Mouse (Mus musculus) CH12.LX (cell line): Measurements from ENCODE around the gene Spc25. TPM values are rescaled to one million over a fixed set of nuclear protein-coding genes. Genes with fewer than 3 reads are reported as not detected.

Source experiments
- DNase-seq: peaks from one replicate; pipeline ENCODE4 v3.0.0-alpha.2; 2013; ENCODE audit errors: extremely low read depth
- H3K27ac ChIP-seq: 2 replicates; pipeline ENCODE4 v1.5.1; 2012; ENCODE audit warnings: low read depth, mild to moderate bottlenecking, control low read depth, moderate library complexity; ENCODE audit not compliant: insufficient read depth
- H3K27me3 ChIP-seq: replicated peaks from 2 replicates; pipeline ENCODE3; 2012; ENCODE audit warnings: inconsistent platforms
- H3K36me3 ChIP-seq, 2 experiments: replicated peaks in 1 of 2; 2 replicates each; pipeline versions ENCODE3 to v1.6.1; 2012; ENCODE audit warnings: inconsistent platforms in 1 of 2, low read length in 1 of 2, mild to moderate bottlenecking in 1 of 2, mixed read lengths in 1 of 2, moderate library complexity in 1 of 2; ENCODE audit not compliant: control insufficient read depth in 1 of 2, insufficient read depth in 1 of 2
- H3K4me1 ChIP-seq, 2 experiments: 2 replicates each; pipeline ENCODE4 v1.6.1; 2012; ENCODE audit warnings: inconsistent platforms in 1 of 2, moderate library complexity in 1 of 2; ENCODE audit not compliant: insufficient read depth in 2 of 2, control insufficient read depth in 1 of 2
- H3K4me2 ChIP-seq: 2 replicates; pipeline ENCODE4 v1.6.1; 2012; ENCODE audit warnings: low read depth, mild to moderate bottlenecking, control low read depth; ENCODE audit not compliant: poor library complexity, insufficient read depth, severe bottlenecking
- H3K4me3 ChIP-seq, 3 experiments: fragments of 150-350 bp in 1 of 3; sonication (generic) in 1 of 3; replicated peaks in 1 of 3; 2 replicates each; pipeline versions ENCODE3 to v1.5.1; 2011 to 2012; ENCODE audit warnings: low read depth in 2 of 3, low read length in 2 of 3, mild to moderate bottlenecking in 2 of 3, moderate library complexity in 2 of 3, control low read depth in 1 of 3, improper control_type of control experiment in 1 of 3, inconsistent platforms in 1 of 3, mixed read lengths in 1 of 3; ENCODE audit not compliant: poor library complexity in 1 of 3
- H3K79me2 ChIP-seq: replicated peaks from 2 replicates; pipeline ENCODE4 v1.6.1; 2012; ENCODE audit warnings: mild to moderate bottlenecking, moderate library complexity; ENCODE audit not compliant: control insufficient read depth, poor library complexity, insufficient read depth, severe bottlenecking; ENCODE audit errors: extremely low read depth
- H3K9ac ChIP-seq: 2 replicates; pipeline ENCODE4 v1.6.1; 2012; ENCODE audit warnings: low read depth, mild to moderate bottlenecking, control low read depth, moderate library complexity; ENCODE audit not compliant: insufficient read depth
- H3K9me3 ChIP-seq: replicated peaks from 2 replicates; pipeline ENCODE3; 2012; ENCODE audit warnings: low read length, inconsistent platforms, mixed read lengths
- E2F4 ChIP-seq: IDR thresholded peaks from 2 replicates; pipeline ENCODE4 v1.6.1; 2011; ENCODE audit warnings: low read depth, low read length, improper control_type of control experiment; ENCODE audit not compliant: insufficient replicate concordance
- ELF1 ChIP-seq: IDR thresholded peaks from 2 replicates; pipeline ENCODE4 v1.6.1; 2014; ENCODE audit warnings: low read depth, mild to moderate bottlenecking, inconsistent platforms, low read length, improper control_type of control experiment
- EP300 ChIP-seq: IDR thresholded peaks from 2 replicates; pipeline ENCODE4 v1.6.1; 2011; ENCODE audit warnings: low read length, improper control_type of control experiment
- ETS1 ChIP-seq: conservative IDR thresholded peaks from 2 replicates; pipeline ENCODE4 v1.6.1; 2012; ENCODE audit warnings: low read depth, mild to moderate bottlenecking, inconsistent platforms, low read length, improper control_type of control experiment, moderate library complexity
- JUND ChIP-seq: conservative IDR thresholded peaks from 2 replicates; pipeline ENCODE4 v1.6.1; 2011; ENCODE audit warnings: low read depth, low read length, improper control_type of control experiment
- KAT2A ChIP-seq: IDR thresholded peaks from 2 replicates; pipeline ENCODE4 v1.6.1; 2012; ENCODE audit warnings: low read length, improper control_type of control experiment, inconsistent platforms; ENCODE audit not compliant: insufficient replicate concordance
- MAFK ChIP-seq: IDR thresholded peaks from 2 replicates; pipeline ENCODE4 v1.6.1; 2011; ENCODE audit warnings: low read length, improper control_type of control experiment; ENCODE audit not compliant: insufficient replicate concordance
- MAZ ChIP-seq: IDR thresholded peaks from 2 replicates; pipeline ENCODE4 v1.6.1; 2012; ENCODE audit warnings: low read depth, mild to moderate bottlenecking, inconsistent platforms, low read length, improper control_type of control experiment, moderate library complexity
- MEF2A ChIP-seq: IDR thresholded peaks from 2 replicates; pipeline ENCODE4 v1.6.1; 2014; ENCODE audit warnings: low read depth, mild to moderate bottlenecking, inconsistent platforms, low read length, improper control_type of control experiment, borderline replicate concordance
- MXI1 ChIP-seq: IDR thresholded peaks from 2 replicates; pipeline ENCODE4 v1.6.1; 2011; ENCODE audit warnings: mild to moderate bottlenecking, low read depth, low read length, improper control_type of control experiment
- MYC ChIP-seq: IDR thresholded peaks from 2 replicates; pipeline ENCODE4 v1.6.1; 2011; ENCODE audit warnings: low read depth, mild to moderate bottlenecking, improper control_type of control experiment, low read length
- NELFE ChIP-seq: IDR thresholded peaks from 2 replicates; pipeline ENCODE4 v1.6.1; 2011; ENCODE audit warnings: low read depth, low read length, improper control_type of control experiment
- PAX5 ChIP-seq: IDR thresholded peaks from 2 replicates; pipeline ENCODE4 v1.6.1; 2012; ENCODE audit warnings: low read length, inconsistent platforms, mixed read lengths
- RAD21 ChIP-seq: IDR thresholded peaks from 2 replicates; pipeline ENCODE4 v1.6.1; 2011; ENCODE audit warnings: low read depth, mild to moderate bottlenecking, low read length, improper control_type of control experiment, moderate library complexity
- RCOR1 ChIP-seq: conservative IDR thresholded peaks from 2 replicates; pipeline ENCODE4 v1.6.1; 2012; ENCODE audit warnings: low read depth, mild to moderate bottlenecking, inconsistent platforms, low read length, improper control_type of control experiment
- SIN3A ChIP-seq: IDR thresholded peaks from 2 replicates; pipeline ENCODE4 v1.6.1; 2012; ENCODE audit warnings: low read length, improper control_type of control experiment, inconsistent platforms
- UBTF ChIP-seq: IDR thresholded peaks from 2 replicates; pipeline ENCODE4 v1.6.1; 2012; ENCODE audit warnings: low read depth, mild to moderate bottlenecking, inconsistent platforms, low read length, improper control_type of control experiment, moderate library complexity
- USF1 ChIP-seq: IDR thresholded peaks from 2 replicates; pipeline ENCODE4 v1.6.1; 2014; ENCODE audit warnings: low read depth, mild to moderate bottlenecking, inconsistent platforms, low read length, improper control_type of control experiment
- ZNF384 ChIP-seq: IDR thresholded peaks from 2 replicates; pipeline ENCODE4 v1.6.1; 2012; ENCODE audit warnings: low read depth, low read length, improper control_type of control experiment, inconsistent platforms
- dilution Hi-C: fragments of 300-500 bp; cut with MboI; formaldehyde crosslinking; loops from 2 replicates; pipeline ENCODE4 v1.14.3; 2020; ENCODE audit warnings: low sequenced_read_pairs; ENCODE audit not compliant: extremely low pct_unique_long_range_greater_than_20kb, extremely low pct_ligation_motif_present
- in situ Hi-C: fragments of 300-500 bp; cut with MboI; formaldehyde crosslinking; loops from 3 replicates; pipeline ENCODE4 v1.14.3; 2019; ENCODE audit warnings: low sequenced_read_pairs, low pct_ligation_motif_present, low pct_unique_long_range_greater_than_20kb, mixed read lengths
- polyA plus RNA-seq: library from polyadenylated mRNA; unstranded; fragments of >175 nt; gene quantifications from 2 replicates; pipeline ENCODE4 v1.2.1, GENCODE M21; 2012; ENCODE audit warnings: low read depth; ENCODE audit not compliant: insufficient read length
- total RNA-seq, 2 experiments: library from RNA; depleted of rRNA; stranded (reverse); fragments of 300-350 nt in 1 of 2; fragments of >200 nt in 1 of 2; gene quantifications; 2 replicates each; pipeline ENCODE4 v1.2.3; 2012 to 2014

Gene Spc25
- total and polyA plus RNA-seq, 3 experiments = 31.7 to 67.2 (median 50.0) TPM

DNA sequence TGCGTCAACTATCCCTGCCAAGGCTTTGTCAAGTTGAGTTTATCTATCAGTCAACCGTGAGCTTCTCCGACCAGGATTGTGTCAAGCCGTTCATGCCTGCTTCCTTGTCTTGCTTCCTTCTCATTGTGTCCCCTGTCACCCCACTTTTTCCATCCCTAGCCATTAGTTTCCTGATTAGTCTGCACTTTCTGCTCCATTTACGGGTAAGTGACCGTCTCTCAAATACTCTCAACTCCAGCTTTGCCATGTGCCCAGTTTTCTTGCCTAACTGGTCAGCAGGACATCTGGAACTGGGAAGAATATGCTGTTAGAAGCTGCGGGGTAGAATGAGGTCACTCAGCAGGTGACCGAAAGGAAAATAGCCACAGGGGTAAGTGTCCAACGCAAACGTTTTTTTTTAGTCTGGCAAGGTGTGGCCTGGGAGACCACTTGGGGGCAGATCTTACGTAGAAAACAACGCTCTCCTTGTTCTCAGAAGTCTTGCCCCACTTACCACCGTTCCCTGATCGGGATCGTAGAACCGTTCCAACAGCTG is 42.3 kb upstream of the Spc25 start:
- TF ChIP-seq EP300 = no peak
- no peak for TF ChIP-seq ELF1
- TF ChIP-seq KAT2A = no peak
- TF ChIP-seq USF1 = no peak
- no peak for TF ChIP-seq ETS1
- no peak for TF ChIP-seq E2F4
- TF ChIP-seq RCOR1 = no peak
- TF ChIP-seq SIN3A = no peak
- TF ChIP-seq UBTF = no peak
- TF ChIP-seq RAD21 = no peak
- TF ChIP-seq MAZ = no peak
- TF ChIP-seq MYC = no peak
- TF ChIP-seq MEF2A = no peak
- no peak for TF ChIP-seq ZNF384
- no peak for TF ChIP-seq MXI1
- Histone ChIP-seq H3K79me2 (no peaks in the 10 kb centered on the region), H3K4me3 (no peak overlapping the region), H3K9me3 (no peaks in the 10 kb centered on the region), H3K27ac (no peak overlapping the region), H3K4me2 (no peak overlapping the region), H3K9ac (no peak overlapping the region), H3K36me3 (no peaks in the 10 kb centered on the region), H3K27me3 (no peaks in the 10 kb centered on the region), H3K4me1 (0 out of 4 replicates have a peak, but pooled peaks cover 0 to 2% of the 10 kb centered on the region in 2 experiments)
- in situ Hi-C loops (no loop called here), dilution Hi-C loops (no loop called here)
- no peak for DNase-seq

DNA sequence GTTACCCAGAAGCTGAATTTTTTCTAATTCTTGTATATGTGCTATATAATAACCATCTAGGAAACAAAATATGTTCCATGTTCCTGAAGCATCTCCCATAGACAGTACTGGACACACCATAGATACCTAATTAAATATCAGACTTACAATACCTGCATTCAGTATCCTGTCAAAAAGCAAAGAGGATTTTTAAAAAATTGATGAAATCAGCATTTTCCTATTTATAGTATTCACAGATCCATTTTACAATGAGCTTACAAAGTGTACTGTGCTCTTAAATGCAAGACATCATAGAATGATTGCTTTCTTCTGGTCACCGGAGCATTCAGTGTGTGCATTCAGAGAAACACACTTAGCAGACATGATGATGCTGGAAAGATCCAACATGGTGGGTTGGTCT is 41.1 kb upstream of the Spc25 start:
- H3K36me3 ChIP-seq = no peaks in the 10 kb centered on the region
- H3K9me3 ChIP-seq = no peaks in the 10 kb centered on the region
- dilution Hi-C loops (no loop called here), in situ Hi-C loops (no loop called here)
- no peak overlapping the region for H3K9ac ChIP-seq
- H3K4me1 ChIP-seq = 0 out of 4 replicates have a peak, but pooled peaks cover 0 to 2% of the 10 kb centered on the region in 2 experiments
- H3K27me3 ChIP-seq = no peaks in the 10 kb centered on the region
- H3K27ac ChIP-seq = no peak overlapping the region
- no peaks in the 10 kb centered on the region for H3K79me2 ChIP-seq
- no peak for DNase-seq
- H3K4me3 ChIP-seq = no peak overlapping the region
- no peak for TF ChIP-seq EP300
- TF ChIP-seq NELFE = no peak
- TF ChIP-seq RCOR1 = no peak
- no peak for TF ChIP-seq PAX5
- TF ChIP-seq JUND = no peak
- TF ChIP-seq MAFK = peak; percentile 74
- TF ChIP-seq UBTF = no peak
- TF ChIP-seq, all 38 proteins: peak for 1
- no peak overlapping the region for H3K4me2 ChIP-seq
